Mouse (Mus musculus): ENCODE results near the gene Rpl28.
A peak's percentile ranks its signal among the peaks of the same experiment; 100 is the strongest.

Rpl28 gene

DNA sequence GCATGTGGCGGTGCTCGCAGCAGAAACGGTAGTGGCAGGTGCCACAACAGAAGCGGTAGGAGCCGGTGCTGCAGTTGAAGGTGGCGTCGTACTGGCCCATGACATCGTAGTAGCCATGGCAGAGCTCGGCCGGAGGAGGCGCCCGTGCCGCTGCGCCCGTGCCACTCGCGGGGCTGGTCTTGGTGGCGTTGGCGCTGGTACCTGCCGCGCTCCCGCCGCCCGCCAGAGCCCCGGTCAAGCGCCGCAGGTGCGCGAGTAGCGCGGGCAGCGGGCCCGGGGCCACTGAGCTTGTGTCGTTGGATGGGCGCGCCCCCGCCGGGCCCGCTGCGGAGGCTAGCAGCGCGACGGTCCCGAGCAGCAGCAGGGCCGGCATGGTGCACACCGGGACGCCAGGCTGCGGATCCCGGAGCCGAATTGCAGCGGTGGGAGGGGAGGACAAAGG lies 43.7 kb downstream of the Rpl28 start:
- peak; percentile 51 for DNase-seq

- DNase-seq: no peak
Measured at GRCm38 (mm10) chr7:4837639-4838038, 45.0 kb downstream of the Rpl28 start.

- DNase-seq: peak; percentile 52
Measured at GRCm38 (mm10) chr7:4842077-4842476, 49.4 kb downstream of the Rpl28 start.

DNA sequence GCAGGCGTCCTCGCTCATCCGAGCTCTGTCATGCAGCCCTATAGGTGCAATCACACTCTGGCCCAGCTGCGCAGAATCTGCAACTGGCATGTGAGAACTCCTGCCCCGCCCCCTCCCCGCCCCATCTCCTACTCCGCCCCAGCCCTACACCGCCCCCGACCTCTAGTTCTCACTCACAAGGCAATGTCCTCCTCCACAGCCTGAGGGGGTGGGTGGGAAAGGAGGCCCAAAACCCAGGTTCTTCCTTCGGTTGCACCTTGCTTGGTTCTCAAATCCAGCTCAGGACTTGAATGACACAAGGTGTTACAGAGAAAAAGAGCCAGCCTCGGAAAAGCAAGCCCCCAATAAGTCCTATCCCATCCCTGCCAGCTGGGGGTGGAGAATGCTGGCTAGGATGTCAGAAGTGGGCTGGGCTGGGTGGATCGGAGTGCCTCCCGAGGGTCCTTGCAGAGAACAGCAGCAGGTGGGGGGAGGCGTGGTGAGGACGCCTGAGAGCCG lies 50.0 kb downstream of the Rpl28 start:
- DNase-seq: peak; percentile 57

- peak; percentile 88 for DNase-seq
Measured at GRCm38 (mm10) chr7:4843604-4844244, 51.0 kb downstream of the Rpl28 start.

DNA sequence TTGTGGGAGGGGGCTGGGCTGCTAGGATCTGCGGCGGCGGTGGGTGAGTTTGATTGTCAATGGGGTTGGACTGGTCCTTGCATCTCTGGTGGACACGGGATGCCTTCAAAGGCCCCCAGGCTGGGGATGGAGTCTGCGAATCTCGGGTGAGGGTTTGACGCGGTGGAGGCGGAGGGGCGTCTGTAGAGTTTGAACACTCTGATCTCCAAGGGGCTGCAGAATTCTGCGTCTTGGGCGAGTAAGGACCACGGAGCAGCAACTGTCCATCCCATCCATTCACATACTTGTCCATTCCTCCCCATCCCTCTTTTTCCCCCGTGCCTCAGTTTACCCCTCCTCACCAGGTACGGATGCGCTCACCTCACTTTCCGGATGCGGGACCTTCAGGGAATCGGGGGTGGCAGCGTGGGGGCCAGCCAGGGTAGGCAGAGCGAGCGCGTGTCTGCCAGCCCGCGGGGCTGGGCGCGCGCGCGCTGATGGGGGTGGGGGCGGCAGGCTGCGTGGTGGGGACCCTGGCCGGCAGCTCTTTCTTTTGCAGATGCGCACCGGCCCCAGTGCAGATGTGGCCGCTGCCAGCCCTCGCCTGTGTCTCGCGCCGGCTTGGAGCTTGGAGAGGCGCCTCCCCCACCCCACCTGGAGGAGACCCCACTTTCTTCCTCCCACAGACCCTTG lies 51.7 kb downstream of the Rpl28 start, which contains the start of gene Shisa7:
Shisa7 (minus strand) TSS at position 452 of the 672 bp plus-strand sequence.
- peak; percentile 50 for DNase-seq

All from right cerebral cortex, adult 18-20 months (tissue).